Mouse (Mus musculus) monocyte, adult 2 months (primary cell): ENCODE measurements around the gene Erc2.

Source experiments
- DNase-seq, 2 experiments: peaks; one replicate each; pipeline ENCODE4 v3.0.0; 2022; ENCODE audit warnings: low spot score in 2 of 2, low read depth in 1 of 2

Gene Erc2

GRCm38 (mm10) chr14:27775367-27775766, 153.1 kb downstream of the Erc2 start:
- DNase-seq, result no peak

- no peak for DNase-seq
Observed at GRCm38 (mm10) chr14:27778503-27778902, 156.3 kb downstream of the Erc2 start.

DNA sequence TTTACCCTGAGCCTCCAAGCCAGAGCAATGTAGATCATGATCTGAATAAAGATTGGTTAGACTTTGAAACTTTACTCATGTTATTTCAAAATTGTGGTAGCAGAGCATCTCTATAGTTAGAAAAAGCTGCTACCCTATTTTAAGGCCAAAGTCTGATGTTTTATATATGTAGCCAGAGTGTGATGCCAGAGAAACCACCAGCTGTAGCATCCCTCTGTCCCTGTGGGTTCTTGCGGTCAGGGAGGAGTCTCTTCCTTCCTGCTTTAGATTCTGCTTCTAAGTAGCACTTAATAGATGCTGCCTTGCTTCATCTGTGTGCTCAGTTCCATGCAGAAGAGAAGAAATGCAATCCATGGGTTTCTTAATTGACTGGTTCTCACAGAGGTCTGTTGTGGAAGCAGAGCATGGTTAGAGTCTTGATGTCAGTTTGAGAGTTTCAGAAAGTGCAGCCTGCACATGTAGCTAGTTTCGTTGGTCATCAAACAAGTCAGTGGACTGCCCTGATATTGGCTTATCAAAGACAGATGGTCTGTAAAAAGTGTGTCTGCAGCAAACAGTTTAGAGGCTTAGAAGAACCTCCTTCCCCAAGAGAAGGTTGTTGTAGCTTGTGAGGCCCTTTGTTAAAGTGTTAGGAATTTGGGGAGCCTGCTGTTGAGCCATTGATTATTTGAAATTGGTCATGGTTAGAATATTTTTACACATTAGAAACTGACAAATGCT, 156.9 kb downstream of the Erc2 start:
- DNase-seq, result no peak

DNA sequence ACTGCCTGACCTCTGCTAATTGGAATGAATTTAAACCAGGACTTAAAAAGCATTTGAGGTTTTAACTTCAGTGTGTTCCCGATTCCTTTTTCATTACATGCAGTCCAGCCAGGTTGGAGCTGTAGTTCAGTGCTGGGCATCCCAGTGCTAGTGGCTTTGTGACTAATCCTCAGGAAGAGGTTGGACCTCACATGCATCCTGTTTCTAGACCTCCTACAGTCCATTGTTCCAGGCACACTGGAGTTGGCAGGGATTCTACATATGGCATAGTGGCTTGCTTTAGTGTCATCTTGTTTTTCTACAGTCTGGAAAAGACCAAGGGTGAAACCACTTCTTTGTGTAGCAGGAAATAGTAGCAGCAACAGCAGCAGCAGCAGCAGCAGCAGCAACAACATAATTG, 159.0 kb downstream of the Erc2 start:
- DNase-seq, result no peak

DNA sequence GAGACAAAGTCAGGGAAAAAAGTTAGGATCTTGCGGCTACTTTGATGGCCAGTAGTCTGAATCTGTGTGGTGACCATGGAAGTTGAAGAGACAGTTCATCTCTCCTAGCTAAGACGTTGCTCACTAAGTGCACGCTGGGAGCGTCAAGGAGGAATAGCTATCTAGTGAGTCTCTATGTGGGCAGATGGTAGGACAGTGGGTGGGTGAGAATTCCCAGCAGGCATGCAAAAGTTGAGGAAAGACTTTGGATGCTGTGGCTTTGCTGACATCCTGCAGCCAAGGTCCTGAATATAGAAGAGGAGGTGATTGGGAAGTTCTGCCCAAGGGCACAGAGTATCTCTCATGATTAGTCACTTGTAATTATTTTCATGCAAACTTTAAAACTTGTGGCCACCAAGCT, 162.6 kb downstream of the Erc2 start:
- no peak for DNase-seq

- no peak for DNase-seq
Observed at GRCm38 (mm10) chr14:27785562-27785961, 163.3 kb downstream of the Erc2 start.

- DNase-seq, result no peak
Observed at GRCm38 (mm10) chr14:27789066-27789898, 167.1 kb downstream of the Erc2 start.

- DNase-seq, result no peak
Observed at GRCm38 (mm10) chr14:27798184-27798934, 176.1 kb downstream of the Erc2 start.

DNA sequence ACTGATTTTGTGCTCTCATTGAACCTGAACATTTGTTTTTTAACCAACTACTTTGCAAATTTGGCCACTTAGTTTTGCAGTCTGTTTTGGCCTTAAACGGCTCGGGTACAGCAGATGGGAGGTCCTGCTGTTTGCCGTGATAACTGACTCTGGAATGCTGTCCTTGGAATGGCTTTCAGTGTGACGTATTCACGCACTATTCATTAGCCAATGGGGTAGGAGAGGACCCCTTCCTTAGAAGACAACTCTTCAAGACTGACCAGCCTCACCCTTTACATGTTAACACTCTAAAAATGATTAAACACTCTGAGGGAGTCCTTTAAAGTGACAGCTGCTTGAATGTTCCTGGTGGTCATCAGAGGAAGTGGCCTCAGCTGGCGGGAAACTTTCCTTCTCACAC, 178.5 kb downstream of the Erc2 start:
- DNase-seq, result no peak

DNA sequence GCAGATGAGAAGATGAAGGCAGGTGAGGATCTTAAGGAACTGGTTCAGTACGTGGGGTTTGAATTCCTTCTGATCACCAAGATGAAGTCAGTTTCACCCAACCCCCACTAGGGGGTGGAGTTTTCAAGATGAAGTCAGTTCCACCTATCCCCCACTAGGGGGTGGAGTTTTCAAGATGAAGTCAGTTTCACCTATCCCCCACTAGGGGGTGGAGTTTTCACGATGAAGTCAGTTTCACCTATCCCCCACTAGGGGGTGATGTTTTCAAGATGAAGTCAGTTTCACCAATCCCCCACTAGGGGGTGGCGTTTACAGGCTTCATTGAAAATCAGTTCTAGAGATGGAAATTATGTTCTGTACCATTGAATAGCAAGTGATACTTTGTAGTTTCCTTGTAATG, 181.7 kb downstream of the Erc2 start:
- DNase-seq, result no peak

DNA sequence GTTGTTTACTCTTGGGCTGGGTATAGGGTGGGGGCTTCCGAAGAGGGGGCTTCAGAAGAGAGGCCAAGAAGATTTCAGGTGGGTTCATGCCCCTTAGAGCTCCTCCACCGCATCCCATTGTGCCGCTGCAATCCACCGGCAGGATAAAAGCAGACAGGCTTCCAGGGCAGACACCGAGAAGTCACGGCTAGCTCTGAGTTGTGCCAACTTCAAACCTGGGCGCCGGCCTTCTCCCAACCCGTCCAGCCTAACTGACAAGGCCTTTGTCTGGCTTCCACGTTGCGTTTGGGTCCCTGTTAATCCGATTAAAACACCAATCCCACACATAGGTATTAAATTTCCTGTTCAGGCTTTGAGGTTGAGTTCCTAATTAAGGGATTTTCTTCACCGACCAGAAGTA, 182.8 kb downstream of the Erc2 start:
- DNase-seq, result no peak

GRCm38 (mm10) chr14:27808080-27808479, 185.9 kb downstream of the Erc2 start:
- no peak for DNase-seq

GRCm38 (mm10) chr14:27808523-27809114, 186.4 kb downstream of the Erc2 start:
- DNase-seq, result no peak

- DNase-seq, result no peak
Observed at GRCm38 (mm10) chr14:27810790-27811189, 188.6 kb downstream of the Erc2 start.

- no peak for DNase-seq
Observed at GRCm38 (mm10) chr14:27811649-27812048, 189.4 kb downstream of the Erc2 start.

DNA sequence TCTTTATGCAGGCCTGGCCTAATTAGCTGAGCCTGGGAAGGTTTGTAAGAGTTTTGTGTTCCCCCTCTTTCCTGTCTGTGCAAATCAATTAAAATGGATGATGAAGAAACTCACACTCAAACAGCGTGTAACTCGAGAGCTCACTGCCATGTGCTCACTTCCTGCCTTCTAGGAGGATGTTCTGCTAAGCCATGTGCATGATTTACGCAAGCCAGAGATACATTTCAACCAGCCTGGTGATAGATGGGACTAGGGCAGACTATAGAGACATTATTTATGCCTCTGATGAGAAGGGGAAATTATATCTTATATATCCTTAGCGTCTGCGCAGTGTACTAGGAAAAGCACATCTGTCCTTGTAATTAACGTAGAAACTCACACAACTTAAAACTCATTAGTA, 193.5 kb downstream of the Erc2 start:
- DNase-seq, result no peak

DNA sequence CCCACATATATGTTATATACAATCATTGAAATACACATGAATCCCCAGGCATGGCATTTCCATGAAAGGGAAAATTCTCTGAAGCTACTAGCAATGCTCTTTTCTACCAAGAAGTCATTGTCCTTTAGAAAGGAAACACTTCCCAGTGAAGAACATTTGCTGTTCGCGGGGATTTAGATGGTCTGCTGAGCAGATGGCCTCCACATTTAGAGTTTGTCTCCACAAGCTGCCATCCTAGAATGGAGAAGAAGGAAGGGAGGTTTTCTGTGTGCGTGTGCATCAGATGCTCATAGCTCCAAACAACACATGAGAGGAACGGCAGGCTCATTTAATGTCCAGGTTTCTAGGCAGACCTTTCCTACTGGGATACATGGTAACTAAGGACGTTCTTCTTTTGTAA, 196.8 kb downstream of the Erc2 start:
- DNase-seq, result no peak

- no peak for DNase-seq
Observed at GRCm38 (mm10) chr14:27821801-27822200, 199.6 kb downstream of the Erc2 start.

- no peak for DNase-seq
Observed at GRCm38 (mm10) chr14:27822566-27822965, 200.3 kb downstream of the Erc2 start.

- DNase-seq, result no peak
Observed at GRCm38 (mm10) chr14:27823048-27823447, 200.8 kb downstream of the Erc2 start.

GRCm38 (mm10) chr14:27823897-27824296, 201.7 kb downstream of the Erc2 start:
- no peak for DNase-seq
